Mouse (Mus musculus) kidney, embryonic 15.5 days (tissue): ENCODE results near the gene Gm10392. TPM values are rescaled to one million over a fixed set of nuclear protein-coding genes. Genes with fewer than 3 reads are reported as not detected.
"Not testable (repeated sequence)": the region's sequence is repeated elsewhere in the genome, so short reads cannot be mapped to it uniquely, and the experiment has no call there.

Experiments used
- ATAC-seq: fragments of 200-750 bp; cut with Nextera tagmentation; replicated peaks from 2 replicates; pipeline ENCODE4 v1.8.0; 2017; ENCODE audit warnings: moderate TSS enrichment; ENCODE audit not compliant: low FRiP score
- H3K27ac ChIP-seq: fragments of 300-500 bp; sonication (generic); 2 replicates; pipeline ENCODE4 v1.5.1; 2015; ENCODE audit warnings: mild to moderate bottlenecking, inconsistent platforms
- H3K27me3 ChIP-seq: fragments of 300-500 bp; sonication (generic); 2 replicates; pipeline ENCODE4 v1.6.1; 2015; ENCODE audit warnings: inconsistent platforms
- H3K36me3 ChIP-seq: fragments of 300-500 bp; sonication (generic); 2 replicates; pipeline ENCODE4 v1.6.1; 2015; ENCODE audit warnings: inconsistent platforms
- H3K4me1 ChIP-seq: fragments of 300-500 bp; sonication (generic); 2 replicates; pipeline ENCODE4 v1.6.1; 2015; ENCODE audit warnings: inconsistent platforms
- H3K4me2 ChIP-seq: fragments of 300-500 bp; sonication (generic); 2 replicates; pipeline ENCODE4 v1.6.1; 2015; ENCODE audit warnings: moderate library complexity, mild to moderate bottlenecking, inconsistent platforms
- H3K4me3 ChIP-seq: fragments of 300-500 bp; sonication (generic); replicated peaks from 2 replicates; pipeline ENCODE4 v1.5.1; 2015; ENCODE audit warnings: mild to moderate bottlenecking, inconsistent platforms
- H3K9ac ChIP-seq: fragments of 300-500 bp; sonication (generic); 2 replicates; pipeline ENCODE4 v1.6.1; 2015; ENCODE audit warnings: mild to moderate bottlenecking, inconsistent platforms
- H3K9me3 ChIP-seq: fragments of 300-500 bp; sonication (generic); replicated peaks from 2 replicates; pipeline ENCODE4 v1.6.1; 2016; ENCODE audit warnings: inconsistent platforms
- WGBS: fragments of 180-500 bp; shearing (Covaris S2); methylation state at CpG from one replicate; pipeline ENCODE4 v1.1.7; 2015; ENCODE audit warnings: mixed read lengths; 5-methylcytosine and 5-hydroxymethylcytosine counted together
- polyA plus RNA-seq: library from polyadenylated mRNA; unstranded; fragments of >200 nt; fragmentation: Nextera tagmentation; extraction: Ambion mirVana; gene quantifications from 2 replicates; pipeline ENCODE4 v1.2.1, GENCODE M21; 2015

Gene Gm10392
- 0.27 TPM in 1 of 2 replicates, not detected in the other for polyA plus RNA-seq

DNA sequence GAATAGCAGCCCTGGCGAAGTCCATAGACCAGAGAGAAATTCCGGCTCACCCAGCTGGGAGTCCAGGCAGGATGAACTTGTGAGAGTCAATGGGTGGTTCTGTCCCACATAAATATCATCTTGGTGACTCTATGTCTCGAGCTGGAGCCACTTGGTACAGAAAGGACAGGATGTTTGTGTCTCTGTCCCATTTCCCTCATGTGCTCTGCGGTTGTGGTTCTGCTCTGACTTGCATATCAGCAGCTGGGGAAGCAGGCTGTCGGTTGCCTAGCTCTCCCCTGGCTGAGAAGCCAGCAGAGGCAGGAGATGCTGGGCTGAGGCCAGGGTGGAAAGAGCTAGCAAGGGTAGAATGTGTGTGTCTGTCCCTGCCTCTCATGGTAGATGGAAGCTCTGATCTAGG lies at the start of gene Gm10392:
Gene Gm10392 (minus strand): TSS at position 156 of the 400 bp plus-strand sequence.
- Histone ChIP-seq H3K9ac (no peak within 1 kb of the TSS), H3K4me2 (no peak within 1 kb of the TSS)
- no peak for ATAC-seq

DNA sequence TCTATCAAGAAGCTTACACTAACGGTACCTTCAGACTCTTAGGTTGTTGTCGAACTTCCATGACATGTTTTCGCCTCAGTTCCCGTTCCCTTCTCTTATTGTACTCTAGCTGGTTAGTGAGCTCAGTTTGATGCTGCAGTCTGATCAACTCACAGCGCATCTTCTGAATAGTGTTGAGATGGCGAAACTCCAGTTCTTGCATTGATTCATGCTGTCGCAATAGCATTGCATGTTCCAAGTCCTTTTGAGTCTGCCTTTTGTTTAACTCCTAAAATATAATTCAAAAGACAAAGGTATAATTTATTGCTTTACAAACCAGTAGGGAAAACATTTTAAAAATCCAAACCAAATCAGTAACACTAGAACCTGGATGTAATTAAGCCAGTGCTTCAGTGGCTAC lies 26.3 kb upstream of the Gm10392 start:
- Histone ChIP-seq H3K4me1 (no peaks in the 10 kb centered on the region), H3K9ac (no peak overlapping the region), H3K27ac (no peak overlapping the region), H3K27me3 (no peaks in the 10 kb centered on the region), H3K4me2 (no peak overlapping the region), H3K4me3 (no peak overlapping the region), H3K9me3 (no peaks in the 10 kb centered on the region), H3K36me3 (peaks cover 88% of the 10 kb centered on the region)
- no peak for ATAC-seq
- 96% methylated on average over 7 of the region's 7 CpGs for WGBS

More for the DNA sequence above, at the start of gene Gm10392:
- WGBS: 61% methylated on average over 5 of the region's 5 CpGs
- Histone ChIP-seq H3K4me1 (peaks cover 25% of the 10 kb centered on the region), H3K9me3 (no peaks in the 10 kb centered on the region), H3K27ac (no peak within 1 kb of the TSS), H3K27me3 (peaks cover 33% of the 10 kb centered on the region), H3K36me3 (no peaks in the 10 kb centered on the region), H3K4me3 (no peak within 1 kb of the TSS)

DNA sequence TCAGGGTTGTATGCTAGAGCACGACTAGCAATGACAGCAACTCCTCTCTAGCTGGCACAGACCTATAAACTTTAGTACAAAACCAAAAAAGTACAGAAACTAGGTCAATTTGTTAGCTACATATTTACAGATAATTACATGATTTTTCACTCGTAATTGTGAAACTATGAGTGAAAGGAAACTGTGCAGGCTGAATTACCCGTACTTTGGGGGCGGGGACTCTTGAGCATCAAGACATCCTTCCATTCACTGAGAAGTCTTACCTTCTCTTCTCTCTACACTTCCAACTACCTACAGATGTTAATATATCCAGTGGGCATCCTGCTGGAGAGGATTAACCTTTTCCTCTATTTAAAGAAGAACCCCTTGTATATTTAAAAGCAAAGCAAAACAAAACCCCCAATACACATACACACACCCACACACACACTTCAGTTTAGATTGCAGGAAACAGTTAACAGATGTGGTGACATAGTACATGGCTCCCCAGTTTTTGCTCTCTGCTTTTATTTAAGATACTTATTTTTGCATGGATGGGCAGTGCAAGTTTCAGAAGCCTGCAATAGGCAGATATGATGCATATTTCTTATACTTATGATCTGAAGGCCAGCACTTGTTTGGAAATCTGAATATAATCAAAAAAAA lies 13.3 kb upstream of the Gm10392 start:
- no peak for ATAC-seq
- Histone ChIP-seq H3K27ac (no peak overlapping the region), H3K4me3 (no peak overlapping the region), H3K9ac (no peak overlapping the region), H3K9me3 (no peaks in the 10 kb centered on the region), H3K27me3 (no peaks in the 10 kb centered on the region), H3K4me2 (no peak overlapping the region), H3K36me3 (peaks cover 28% of the 10 kb centered on the region), H3K4me1 (no peaks in the 10 kb centered on the region)
- WGBS: 84% methylated on average over 4 of the region's 4 CpGs

DNA sequence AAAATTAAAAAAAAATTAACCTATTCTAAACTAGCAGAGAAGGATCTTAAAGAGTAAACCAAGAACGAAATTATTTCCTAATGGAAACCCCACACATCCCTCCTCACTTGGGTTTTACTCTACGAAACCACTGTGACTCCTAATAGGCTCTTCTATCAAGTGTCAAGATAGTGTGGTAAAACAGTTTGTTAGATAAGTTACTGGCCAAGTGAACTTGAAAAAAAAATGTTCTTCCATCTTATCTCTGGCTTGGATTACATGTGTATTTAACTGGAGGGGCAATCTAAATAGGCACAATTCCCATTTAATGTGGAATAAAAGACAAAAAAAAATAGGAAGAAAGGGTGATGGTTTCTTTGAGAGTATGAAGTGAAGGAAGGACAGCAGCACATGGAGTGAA lies 11.9 kb upstream of the Gm10392 start:
- WGBS: 88% methylated on average over 2 of the region's 2 CpGs
- Histone ChIP-seq H3K36me3 (peaks cover 14% of the 10 kb centered on the region), H3K27ac (no peak overlapping the region), H3K27me3 (no peaks in the 10 kb centered on the region), H3K4me3 (no peak overlapping the region), H3K9ac (no peak overlapping the region), H3K4me1 (no peaks in the 10 kb centered on the region), H3K4me2 (no peak overlapping the region), H3K9me3 (no peaks in the 10 kb centered on the region)
- ATAC-seq: no peak

DNA sequence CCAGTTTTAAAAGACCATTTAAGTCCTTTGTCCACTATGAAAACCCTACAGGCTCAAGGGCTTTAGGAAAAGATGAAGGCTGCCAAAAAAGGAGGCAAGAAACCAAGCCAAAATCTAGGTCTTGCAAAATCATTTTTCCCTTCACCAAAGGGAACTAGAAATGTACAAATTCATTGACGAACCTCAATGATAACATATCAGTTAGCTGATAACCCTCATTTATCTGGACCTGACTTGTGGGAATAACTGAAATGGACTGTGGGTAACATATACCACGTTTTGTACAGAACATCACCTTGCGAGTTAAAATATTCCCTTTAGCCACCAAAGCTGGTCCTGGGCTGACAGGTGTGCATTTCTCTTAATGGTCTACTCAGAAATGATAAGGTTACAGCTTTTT lies 10.6 kb upstream of the Gm10392 start:
- no peak overlapping the region for H3K4me2 ChIP-seq
- 86% methylated on average over 3 of the region's 3 CpGs for WGBS
- no peak overlapping the region for H3K27ac ChIP-seq
- no peaks in the 10 kb centered on the region for H3K4me1 ChIP-seq
- H3K27me3 ChIP-seq: no peaks in the 10 kb centered on the region
- no peak overlapping the region for H3K9ac ChIP-seq
- no peak overlapping the region for H3K4me3 ChIP-seq
- H3K9me3 ChIP-seq: no peaks in the 10 kb centered on the region
- ATAC-seq: no peak
- H3K36me3 ChIP-seq: peaks cover 5% of the 10 kb centered on the region

DNA sequence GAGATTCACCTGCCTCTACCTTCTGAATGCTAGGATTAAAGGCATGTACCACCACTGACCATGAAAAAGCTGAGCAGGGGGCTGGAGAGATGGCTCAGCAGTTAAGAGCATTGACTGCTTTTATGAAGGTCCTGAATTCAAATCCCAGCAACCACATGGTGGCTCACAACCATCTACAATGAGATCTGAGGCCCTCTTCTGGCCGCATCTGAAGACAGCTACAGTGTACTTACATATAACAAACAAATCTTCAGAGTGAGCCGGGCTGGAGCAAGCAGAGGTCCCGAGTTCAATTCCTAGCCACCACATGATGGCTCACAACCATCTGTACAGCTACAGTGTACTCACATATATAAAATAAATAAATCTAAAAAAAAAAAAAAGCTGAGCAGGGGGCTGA lies 9.4 kb upstream of the Gm10392 start:
- WGBS: 90% methylated on average over 3 of the region's 3 CpGs
- H3K27me3 ChIP-seq, H3K36me3 ChIP-seq: not testable (repeated sequence)

DNA sequence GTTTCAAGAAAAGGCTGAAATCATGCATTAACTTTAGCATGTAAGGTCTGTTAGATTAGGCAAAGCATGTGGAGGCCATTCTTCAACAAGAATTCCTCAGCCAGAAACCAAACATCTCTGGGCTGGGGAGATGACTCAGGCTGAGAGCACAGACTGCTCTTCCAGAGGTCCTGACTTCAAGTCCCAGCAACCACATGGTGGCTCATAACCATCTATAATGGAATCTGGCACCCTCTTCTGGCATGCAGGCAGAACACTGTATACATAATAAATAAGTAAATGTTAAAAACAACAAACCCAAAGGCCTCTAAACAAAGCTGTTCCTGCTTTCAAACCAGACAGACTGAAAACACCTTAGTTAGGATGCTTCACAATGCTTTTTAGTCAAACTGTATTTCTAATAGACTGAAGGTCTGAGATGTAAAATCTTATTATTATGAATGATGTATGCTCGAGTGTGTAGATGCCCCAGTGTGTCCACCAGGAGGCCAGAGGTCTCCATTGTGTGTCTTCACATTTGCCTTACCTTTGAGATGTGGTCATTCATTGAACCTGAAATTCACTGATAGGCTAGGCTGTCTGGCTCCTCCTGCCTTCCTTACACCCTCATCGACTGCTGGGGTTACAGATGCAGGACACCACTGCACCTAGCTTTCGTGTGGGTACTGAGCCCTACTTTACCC lies 6.9 kb upstream of the Gm10392 start:
- H3K4me3 ChIP-seq: no peak overlapping the region
- H3K27me3 ChIP-seq: no peaks in the 10 kb centered on the region
- no peaks in the 10 kb centered on the region for H3K9me3 ChIP-seq
- no peaks in the 10 kb centered on the region for H3K4me1 ChIP-seq
- H3K36me3 ChIP-seq: no peaks in the 10 kb centered on the region; the same call in 1 of the 2 replicates
- 73% methylated on average over 3 of the region's 3 CpGs for WGBS
- no peak overlapping the region for H3K4me2 ChIP-seq
- H3K27ac ChIP-seq: no peak overlapping the region
- ATAC-seq: no peak
- no peak overlapping the region for H3K9ac ChIP-seq

More for the DNA sequence above, 9.4 kb upstream of the Gm10392 start:
- H3K9me3 ChIP-seq, H3K4me1 ChIP-seq, H3K27ac ChIP-seq, H3K9ac ChIP-seq, H3K4me3 ChIP-seq, H3K4me2 ChIP-seq, ATAC-seq: not testable (repeated sequence)

DNA sequence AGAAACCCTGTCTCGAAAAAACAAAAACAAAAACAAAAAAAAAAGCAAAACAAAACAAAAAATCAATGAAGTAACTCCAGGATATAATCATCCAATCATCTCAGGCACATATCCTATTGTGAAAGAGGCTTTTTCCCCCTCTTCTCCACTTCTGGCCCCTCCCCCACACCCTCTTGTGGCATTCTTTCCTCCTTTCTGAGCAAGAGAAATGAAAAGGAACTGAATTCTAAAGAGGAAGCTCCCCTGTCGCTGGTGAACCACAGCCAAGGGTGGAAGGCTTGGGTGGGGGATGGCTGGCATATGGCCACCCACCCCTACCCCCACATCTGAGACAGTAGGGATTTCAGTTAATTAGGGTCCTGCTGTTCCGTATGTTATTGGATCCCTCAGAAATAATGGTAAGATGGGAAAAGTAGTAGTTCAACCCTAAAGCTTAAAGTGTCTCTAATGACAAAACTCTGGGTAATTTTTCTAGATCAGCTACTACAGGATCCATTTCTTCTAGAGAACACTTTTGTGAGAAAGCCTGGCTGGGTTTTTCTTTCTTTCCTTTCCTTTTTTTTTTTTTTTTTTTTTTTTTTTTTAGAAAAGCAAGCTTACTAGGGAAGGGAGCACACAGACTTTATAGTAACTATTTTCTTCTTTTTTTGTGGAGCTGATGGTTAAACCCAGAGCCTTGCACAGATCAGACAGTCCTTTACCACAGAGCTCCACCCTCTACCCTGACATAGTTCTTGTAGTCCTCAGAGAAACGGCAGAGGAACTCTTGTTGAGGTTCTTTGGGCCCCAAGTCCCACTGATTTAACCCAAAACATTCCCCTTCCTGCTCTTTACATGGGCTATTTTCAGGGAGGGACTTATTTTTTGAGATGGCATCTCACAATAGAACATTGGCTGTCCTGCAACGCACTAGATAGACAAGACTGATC lies 1.9 kb upstream of the Gm10392 start:
- 63% methylated on average over 5 of the region's 5 CpGs for WGBS
- H3K9me3 ChIP-seq: no peaks in the 10 kb centered on the region
- no peak for ATAC-seq
- no peak overlapping the region for H3K4me2 ChIP-seq
- no peak overlapping the region for H3K9ac ChIP-seq
- H3K36me3 ChIP-seq: no peaks in the 10 kb centered on the region
- H3K27ac ChIP-seq: no peak overlapping the region
- H3K4me1 ChIP-seq: peaks cover 7% of the 10 kb centered on the region
- no peak overlapping the region for H3K4me3 ChIP-seq
- peaks cover 19% of the 10 kb centered on the region for H3K27me3 ChIP-seq

DNA sequence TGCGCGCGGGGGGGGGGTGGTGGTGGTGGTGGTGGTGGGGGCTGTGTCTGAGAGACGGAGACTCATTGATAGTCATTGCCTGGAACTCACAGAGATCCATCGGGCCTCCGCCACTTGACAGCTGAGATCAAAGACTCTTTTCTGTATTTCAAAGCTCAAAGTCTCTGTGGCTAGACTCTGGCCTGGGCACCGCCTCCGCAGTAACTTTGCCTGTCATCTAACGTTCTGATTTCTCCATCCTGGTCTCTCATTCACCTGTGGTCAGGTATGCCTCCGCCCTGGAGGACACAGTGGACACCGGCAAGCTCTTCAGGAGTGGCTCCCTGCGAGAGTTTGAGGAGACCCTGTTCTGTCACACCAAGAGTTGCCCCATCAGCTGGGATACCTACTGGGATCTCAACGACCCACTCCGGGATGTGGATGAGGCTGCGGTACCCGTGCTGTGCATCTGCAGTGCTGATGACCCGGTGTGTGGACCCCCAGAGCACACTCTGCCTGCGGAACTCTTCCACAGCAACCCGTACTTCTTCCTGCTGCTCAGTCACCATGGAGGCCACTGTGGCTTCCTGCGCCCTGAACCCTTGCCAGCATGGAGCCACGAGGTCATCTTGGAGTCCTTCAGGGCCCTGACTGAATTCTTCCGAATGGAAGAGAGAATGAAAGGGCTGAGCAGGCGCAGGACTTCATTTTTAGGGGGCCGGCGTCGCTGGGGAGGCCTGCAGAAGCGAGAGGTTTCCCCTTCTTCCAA lies 773 bp downstream of the Gm10392 start:
- no peaks in the 10 kb centered on the region for H3K9me3 ChIP-seq
- ATAC-seq: no peak
- no peak overlapping the region for H3K27ac ChIP-seq
- WGBS: 79% methylated on average over 27 of the region's 27 CpGs
- no peak overlapping the region for H3K9ac ChIP-seq
- H3K4me3 ChIP-seq: no peak overlapping the region
- H3K4me1 ChIP-seq: peaks cover 32% of the 10 kb centered on the region
- H3K27me3 ChIP-seq: peaks cover 33% of the 10 kb centered on the region
- no peak overlapping the region for H3K4me2 ChIP-seq
- H3K36me3 ChIP-seq: no peaks in the 10 kb centered on the region

DNA sequence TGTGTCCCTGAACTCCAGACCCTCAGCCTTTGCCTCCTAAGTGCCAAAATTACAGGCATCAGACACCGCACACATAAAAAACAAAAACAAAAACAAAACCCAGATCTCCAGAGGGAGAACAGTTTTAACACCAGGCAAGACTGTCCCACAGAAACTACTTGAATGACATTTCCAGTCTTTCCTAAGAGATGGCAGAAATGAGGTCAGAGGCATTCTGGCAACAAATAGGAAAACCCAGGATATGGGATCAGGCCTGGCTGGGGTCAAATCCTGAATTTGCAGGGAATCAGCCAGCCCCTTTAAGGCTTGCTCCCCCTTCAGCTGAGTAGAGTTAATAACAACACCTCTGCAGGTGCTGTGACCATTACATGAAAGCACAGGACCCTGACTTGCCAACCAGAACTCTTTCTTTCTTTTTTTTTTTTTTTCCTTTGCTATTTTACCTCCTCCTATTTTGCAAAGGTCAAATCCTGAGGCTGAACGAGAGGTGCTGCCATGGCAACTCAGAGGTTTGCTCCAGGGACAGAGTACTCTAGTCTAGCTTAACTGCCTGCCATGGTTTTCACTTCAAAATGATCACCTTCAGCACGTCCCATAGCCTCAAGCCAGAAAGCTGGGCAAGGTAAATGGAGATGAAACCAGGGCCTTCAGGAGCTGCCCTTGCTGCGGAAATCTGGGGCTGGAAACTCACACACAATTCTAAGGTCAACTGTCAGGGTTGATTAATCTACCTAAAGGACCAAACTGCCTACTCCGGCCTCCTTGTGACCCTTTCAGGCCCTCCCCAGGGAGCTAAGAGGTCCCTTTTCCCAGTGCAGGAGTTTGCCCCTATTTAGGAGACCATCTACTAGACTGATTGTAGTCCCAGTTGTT lies 2.2 kb downstream of the Gm10392 start:
- Histone ChIP-seq H3K9me3 (no peaks in the 10 kb centered on the region), H3K4me3 (no peak overlapping the region), H3K4me2 (no peak overlapping the region), H3K27ac (no peak overlapping the region), H3K4me1 (peaks cover 40% of the 10 kb centered on the region), H3K9ac (no peak overlapping the region), H3K36me3 (no peaks in the 10 kb centered on the region), H3K27me3 (peaks cover 33% of the 10 kb centered on the region)
- 55% methylated on average over 5 of the region's 5 CpGs for WGBS
- ATAC-seq: no peak
